28 mouse cellular contexts compared by ENCODE assay signal in genomic region chr11:79522944-79523343, GRCm38 (mm10). TPM values are rescaled to one million over a fixed set of nuclear protein-coding genes. Genes with fewer than 3 reads are reported as not detected.
DNase-seq lines count a peak whose midpoint lies in the region; ATAC-seq and TF ChIP-seq lines count a peak whose summit lies in the region.
"Had no signal": no experiment of that assay in that cellular context is flagged by ENCODE, and none has a peak within 500 bp of the region (broad histone marks: within the 10 kb centered on the region; RNA-seq: fewer than 3 reads in every experiment).

No protein-coding gene starts in this region.

- 0 out of 2 replicates have a peak overlapping the region, but pooled peaks have one; percentile 20 for H3K9ac ChIP-seq in liver, embryonic 11.5 days (ENCODE audit: low read depth, low read length)
- no peak overlapping the region for H3K9ac ChIP-seq in liver, embryonic 12.5 days
- no peak overlapping the region for H3K9ac ChIP-seq in hindbrain, postnatal 0 days (replicated peaks; ENCODE audit: low read length)
- H3K9ac ChIP-seq: heart, embryonic 15.5 days; hindbrain, embryonic 14.5 days; midbrain, embryonic 13.5 days; neural tube, embryonic 12.5 days had no signal

- no peaks in the 10 kb centered on the region for H3K9me3 ChIP-seq in liver, embryonic 11.5 days (ENCODE audit: control insufficient read depth, low read length)
- no peaks in the 10 kb centered on the region for H3K9me3 ChIP-seq in liver, embryonic 12.5 days (replicated peaks)
- no peaks in the 10 kb centered on the region for H3K9me3 ChIP-seq in hindbrain, postnatal 0 days (ENCODE audit: low read length)
- H3K9me3 ChIP-seq: forebrain, embryonic 10.5 days; heart, embryonic 15.5 days; limb, embryonic 10.5 days; midbrain, embryonic 13.5 days; neural tube, embryonic 12.5 days had no signal

- H3K27me3 ChIP-seq in liver, embryonic 11.5 days (replicated peaks; ENCODE audit: control insufficient read depth, insufficient read depth, low read length): no peaks in the 10 kb centered on the region
- no peaks in the 10 kb centered on the region for H3K27me3 ChIP-seq in liver, embryonic 12.5 days (replicated peaks)
- no peaks in the 10 kb centered on the region for H3K27me3 ChIP-seq in hindbrain, postnatal 0 days (ENCODE audit: insufficient read depth, low read length)
- H3K27me3 ChIP-seq: heart, embryonic 15.5 days; midbrain, embryonic 13.5 days; neural tube, embryonic 12.5 days had no signal

- no peak overlapping the region for H3K27ac ChIP-seq in liver, embryonic 11.5 days (ENCODE audit: low read depth, low read length)
- H3K27ac ChIP-seq in liver, embryonic 12.5 days: no peak overlapping the region
- peak overlapping the region; percentile 98 for H3K27ac ChIP-seq in macrophage
- no peak overlapping the region for H3K27ac ChIP-seq in hindbrain, postnatal 0 days
- H3K27ac ChIP-seq: forebrain, embryonic 10.5 days; hindbrain, embryonic 14.5 days; limb, embryonic 10.5 days; midbrain, embryonic 13.5 days; neural tube, embryonic 12.5 days had no signal

- ATAC-seq in liver, embryonic 11.5 days (replicated peaks; ENCODE audit: low FRiP score): no peak
- no peak for ATAC-seq in liver, embryonic 12.5 days
- ATAC-seq in hindbrain, postnatal 0 days: no peak
- ATAC-seq: forebrain, embryonic 16.5 days; intestine, embryonic 16.5 days; lung, postnatal 0 days; midbrain, embryonic 13.5 days had no signal

- H3K4me3 ChIP-seq in liver, embryonic 11.5 days (ENCODE audit: low read depth, low read length): peak overlapping the region; percentile 37
- peak overlapping the region; percentile 28 for H3K4me3 ChIP-seq in liver, embryonic 12.5 days
- H3K4me3 ChIP-seq in macrophage (ENCODE audit: inconsistent target): peak overlapping the region; percentile 58
- H3K4me3 ChIP-seq in hindbrain, postnatal 0 days (ENCODE audit: low read length): no peak overlapping the region
- H3K4me3 ChIP-seq: forebrain, embryonic 10.5 days; heart, embryonic 15.5 days; layer of hippocampus, adult 2 months; limb, embryonic 10.5 days; midbrain, embryonic 13.5 days; neural tube, embryonic 12.5 days had no signal

- WGBS in liver, embryonic 11.5 days: 36% methylated on average over 1 of the region's 1 CpGs
- 19% methylated on average over 1 of the region's 1 CpGs for WGBS in liver, embryonic 12.5 days (ENCODE audit: insufficient replicate concordance)
- 0% methylated on average over 1 of the region's 1 CpGs for WGBS in macrophage (ENCODE audit: missing documents)
- WGBS in hindbrain, postnatal 0 days: 90% methylated on average over 1 of the region's 1 CpGs

- no peak for TF ChIP-seq CTCF in hindbrain, postnatal 0 days (IDR thresholded peaks at IDR 0.05; ENCODE audit: low read depth)

- H3K4me2 ChIP-seq in liver, embryonic 11.5 days: peak overlapping the region; percentile 51
- peak overlapping the region; percentile 57 for H3K4me2 ChIP-seq in liver, embryonic 12.5 days
- H3K4me2 ChIP-seq in hindbrain, postnatal 0 days (ENCODE audit: low read depth, low read length): no peak overlapping the region
- H3K4me2 ChIP-seq: heart, embryonic 15.5 days; hindbrain, embryonic 14.5 days; midbrain, embryonic 13.5 days; neural tube, embryonic 12.5 days had no signal

- H3K79me2 ChIP-seq in macrophage (ENCODE audit: inconsistent target): peaks cover 82% of the 10 kb centered on the region

- H3K36me3 ChIP-seq in liver, embryonic 11.5 days (ENCODE audit: control insufficient read depth, insufficient read depth, low read length): peaks cover 4% of the 10 kb centered on the region; the same call in 1 of the 2 replicates
- H3K36me3 ChIP-seq in liver, embryonic 12.5 days: peaks cover 4% of the 10 kb centered on the region; the same call in 1 of the 2 replicates
- H3K36me3 ChIP-seq in macrophage (ENCODE audit: inconsistent target): peaks cover 8% of the 10 kb centered on the region
- no peaks in the 10 kb centered on the region for H3K36me3 ChIP-seq in hindbrain, postnatal 0 days (ENCODE audit: insufficient read depth, low read length)
- H3K36me3 ChIP-seq: heart, embryonic 15.5 days; neural tube, embryonic 12.5 days had no signal

- no peak for DNase-seq in liver, embryonic 11.5 days (ENCODE audit: low spot score)
- DNase-seq in liver (no peak), A20 (ENCODE audit: low read depth, low spot score) (peak; percentile 41)
- DNase-seq in adrenal gland, postnatal 36 days: no peak
- DNase-seq in hindbrain, postnatal 0 days (ENCODE audit: low spot score): no peak
- DNase-seq: adrenal gland, postnatal 14 days; cerebellum, adult 11 months; cerebellum, postnatal 10 days; gastrocnemius, postnatal 10 days; heart, adult 18-20 months; heart, postnatal 4 days; kidney, postnatal 25 days; right cerebral cortex, postnatal 14 days had no signal

- H3K4me1 ChIP-seq in liver, embryonic 11.5 days (replicated peaks; ENCODE audit: control insufficient read depth, insufficient read depth, low read length): peaks cover 29% of the 10 kb centered on the region
- H3K4me1 ChIP-seq in liver, embryonic 12.5 days: peaks cover 52% of the 10 kb centered on the region
- H3K4me1 ChIP-seq in hindbrain, postnatal 0 days (ENCODE audit: insufficient read depth, low read length): 0 out of 2 replicates have a peak, but pooled peaks cover 4% of the 10 kb centered on the region
- H3K4me1 ChIP-seq: forebrain, embryonic 10.5 days; limb, embryonic 10.5 days; neural tube, embryonic 12.5 days had no signal

RNA-seq across cellular contexts. Expression of gene Evi2b, which starts 0.6 kb away (rescaled TPM):
- polyA plus RNA-seq in liver, embryonic 11.5 days (2014; fragmentation: Nextera tagmentation; extraction: Ambion mirVana): 12.7 and 14.4 TPM in 2 replicates
- 4.3 and 4.6 TPM in 2 replicates for polyA plus RNA-seq in liver, embryonic 12.5 days (2016; fragmentation: Nextera tagmentation; extraction: Ambion mirVana)
- total RNA-seq in macrophage (2018; cell fraction: chromatin; rRNA removed): 100 to 1,000 TPM in 16 of 26 experiments, 10 to 100 TPM in 10; 11.0 to 220 (median 121) TPM
- 100 to 1,000 TPM; 109 to 178 (median 145) TPM for total RNA-seq in macrophage (2018; cell fraction: cytosol; rRNA removed)
- total RNA-seq in macrophage (2018; cell fraction: nucleus; rRNA removed): 100 to 1,000 TPM in 22 of 26 experiments, 10 to 100 TPM in 4; 35.6 to 316 (median 172) TPM
- 141 to 593 TPM (median 289 TPM) in 3 replicates for polyA plus RNA-seq in macrophage (2018)
- total RNA-seq in adrenal gland, postnatal 36 days (2021): 1 to 10 TPM in 1 of 2 experiments, under 1 TPM in 1; 0.66 to 1.3 TPM
- total RNA-seq in hindbrain, postnatal 0 days (2014; rRNA removed): not detected in 2 replicates
- polyA plus RNA-seq in hindbrain, postnatal 0 days (2015; fragmentation: Nextera tagmentation; extraction: Ambion mirVana): 0.25 and 0.52 TPM in 2 replicates
- polyA plus RNA-seq: embryonic facial prominence, embryonic 11.5 days; hindbrain, embryonic 14.5 days; midbrain, embryonic 13.5 days; neural tube, embryonic 12.5 days had no signal

RNA-seq across cellular contexts. Expression of gene Evi2, which starts 7.4 kb away (rescaled TPM):
- 1.2 and 1.7 TPM in 2 replicates for polyA plus RNA-seq in liver, embryonic 11.5 days (2014; fragmentation: Nextera tagmentation; extraction: Ambion mirVana)
- 0.66 and 0.77 TPM in 2 replicates for polyA plus RNA-seq in liver, embryonic 12.5 days (2016; fragmentation: Nextera tagmentation; extraction: Ambion mirVana)
- total RNA-seq in macrophage (2018; cell fraction: chromatin; rRNA removed): 10 to 100 TPM in 21 of 26 experiments, 1 to 10 TPM in 5; 2.7 to 35.0 (median 22.9) TPM
- total RNA-seq in macrophage (2018; cell fraction: cytosol; rRNA removed): 10 to 100 TPM in 25 of 26 experiments, 1 to 10 TPM in 1; 7.8 to 17.8 (median 14.0) TPM
- total RNA-seq in macrophage (2018; cell fraction: nucleus; rRNA removed): 10 to 100 TPM in 24 of 26 experiments, 1 to 10 TPM in 2; 5.1 to 44.0 (median 21.8) TPM
- polyA plus RNA-seq in macrophage (2018): 12.0 to 26.9 TPM (median 22.2 TPM) in 3 replicates
- total RNA-seq in adrenal gland, postnatal 36 days (2021): under 1 TPM; 0.10 TPM
- total RNA-seq in hindbrain, postnatal 0 days (2014; rRNA removed): 0.11 and 0.16 TPM in 2 replicates
- polyA plus RNA-seq in hindbrain, postnatal 0 days (2015; fragmentation: Nextera tagmentation; extraction: Ambion mirVana): 0.21 and 0.54 TPM in 2 replicates
- total RNA-seq: adrenal gland, postnatal 14 days; heart, adult 18-20 months; layer of hippocampus, adult 2 months had no signal
- polyA plus RNA-seq: testis, adult 2 months had no signal

RNA-seq across cellular contexts. Expression of gene Evi2a, which starts 7.5 kb away (rescaled TPM):
- 5.7 and 5.9 TPM in 2 replicates for polyA plus RNA-seq in liver, embryonic 11.5 days (2014; fragmentation: Nextera tagmentation; extraction: Ambion mirVana)
- polyA plus RNA-seq in liver, embryonic 12.5 days (2016; fragmentation: Nextera tagmentation; extraction: Ambion mirVana): 3.4 and 4.2 TPM in 2 replicates
- total RNA-seq in macrophage (2018; cell fraction: chromatin; rRNA removed): 100 to 1,000 TPM in 16 of 26 experiments, 10 to 100 TPM in 10; 15.8 to 244 (median 113) TPM
- total RNA-seq in macrophage (2018; cell fraction: cytosol; rRNA removed): 100 to 1,000 TPM; 334 to 519 (median 442) TPM
- 100 to 1,000 TPM in 25 of 26 experiments, 10 to 100 TPM in 1; 94.6 to 560 (median 329) TPM for total RNA-seq in macrophage (2018; cell fraction: nucleus; rRNA removed)
- polyA plus RNA-seq in macrophage (2018): 439 to 590 TPM (median 443 TPM) in 3 replicates
- 1 to 10 TPM; 2.3 to 2.5 TPM for total RNA-seq in adrenal gland, postnatal 36 days (2021)
- 2.3 and 3.0 TPM in 2 replicates for total RNA-seq in hindbrain, postnatal 0 days (2014; rRNA removed)
- polyA plus RNA-seq in hindbrain, postnatal 0 days (2015; fragmentation: Nextera tagmentation; extraction: Ambion mirVana): 4.5 and 5.9 TPM in 2 replicates

RNA-seq across cellular contexts. Expression of gene Omg, which starts 19.1 kb away (rescaled TPM):
- polyA plus RNA-seq in liver, embryonic 11.5 days (2014; fragmentation: Nextera tagmentation; extraction: Ambion mirVana): 0.12 and 0.42 TPM in 2 replicates
- 0.12 TPM in 1 of 2 replicates, not detected in the other for polyA plus RNA-seq in liver, embryonic 12.5 days (2016; fragmentation: Nextera tagmentation; extraction: Ambion mirVana)
- 1 to 10 TPM in 8 of 26 experiments, under 1 TPM in 11, not detected in 7; 0.30 to 2.5 (median 0.92) TPM for total RNA-seq in macrophage (2018; cell fraction: chromatin; rRNA removed)
- under 1 TPM in 14 of 26 experiments, not detected in 12; 0.03 to 0.29 (median 0.07) TPM for total RNA-seq in macrophage (2018; cell fraction: cytosol; rRNA removed)
- total RNA-seq in macrophage (2018; cell fraction: nucleus; rRNA removed): 1 to 10 TPM in 1 of 26 experiments, under 1 TPM in 18, not detected in 7; 0.21 to 1.2 (median 0.42) TPM
- 0.11 to 0.34 TPM in 2 of 3 replicates, not detected in the other for polyA plus RNA-seq in macrophage (2018)
- total RNA-seq in adrenal gland, postnatal 36 days (2021): 1 to 10 TPM; 5.4 to 5.6 TPM
- total RNA-seq in hindbrain, postnatal 0 days (2014; rRNA removed): 21.0 and 27.7 TPM in 2 replicates
- polyA plus RNA-seq in hindbrain, postnatal 0 days (2015; fragmentation: Nextera tagmentation; extraction: Ambion mirVana): 33.2 and 34.8 TPM in 2 replicates
- total RNA-seq: heart, adult 18-20 months; heart, postnatal 4 days; liver, adult 2 months had no signal
- polyA plus RNA-seq: liver, adult 2 months; lung, postnatal 0 days; testis, adult 2 months had no signal

Comparison
In these comparisons a context has a peak if more than half of its experiments do, and no peak if none do; other contexts are left out.
1. RNA of gene Evi2a, which starts 7.5 kb away (polyA plus RNA-seq): 439 to 590 TPM in macrophage; 5.7 to 5.9 TPM in liver, embryonic 11.5 days, 4.5 to 5.9 TPM in hindbrain, postnatal 0 days and 3.4 to 4.2 TPM in liver, embryonic 12.5 days; every median in the first group is over 10 times any median in the second.